Mouse (Mus musculus): ENCODE measurements at regions not wholly inside any gene's neighbourhood (a gene's known extent, or its start where the extent isn't known, plus 50 kb on each side); places are given as distances from the start of the nearest gene placed in this dataset.

GRCm38 (mm10) chr1:57477725-57478124, 70.8 kb upstream of the Tyw5 start:
- Histone ChIP-seq H3K4me1 (ENCODE audit: control insufficient read depth in 1 of 2, insufficient read depth in 2 of 2) (peaks cover 0 to 15% of the 10 kb centered on the region in 2 experiments; a peak in 2 of 4 replicates), H3K9ac (ENCODE audit: insufficient read depth, low read depth) (no peak overlapping the region), H3K27ac (ENCODE audit: insufficient read depth, low read depth) (no peak overlapping the region), H3K27me3 (replicated peaks) (no peaks in the 10 kb centered on the region), H3K79me2 (replicated peaks; ENCODE audit: control insufficient read depth, extremely low read depth, insufficient read depth, poor library complexity, severe bottlenecking) (no peaks in the 10 kb centered on the region), H3K4me2 (ENCODE audit: insufficient read depth, low read depth, poor library complexity, severe bottlenecking) (peak overlapping the region; percentile 50; the same call in 1 of the 2 replicates), H3K4me3 (replicated peaks in 1 of 3; ENCODE audit: low read depth in 2 of 3, low read length in 2 of 3, poor library complexity in 1 of 3) (peak overlapping the region in 1 of 3 experiments; percentile 19), H3K36me3 (replicated peaks in 1 of 2; ENCODE audit: control insufficient read depth in 1 of 2, insufficient read depth in 1 of 2, low read length in 1 of 2) (no peaks in the 10 kb centered on the region), H3K9me3 (replicated peaks; ENCODE audit: low read length) (no peaks in the 10 kb centered on the region)
- no peak for TF ChIP-seq USF1 (IDR thresholded peaks at IDR 0.05; ENCODE audit: low read depth, low read length)
- no peak for TF ChIP-seq ZKSCAN1 (IDR thresholded peaks at IDR 0.05; ENCODE audit: borderline replicate concordance, low read depth, low read length)
- TF ChIP-seq E2F4 (IDR thresholded peaks at IDR 0.05; ENCODE audit: insufficient replicate concordance, low read depth, low read length): no peak
- TF ChIP-seq RCOR1 (conservative IDR thresholded peaks at IDR 0.05; ENCODE audit: low read depth, low read length): no peak
- no peak for TF ChIP-seq KAT2A (IDR thresholded peaks at IDR 0.05; ENCODE audit: insufficient replicate concordance, low read length)
- no peak for TF ChIP-seq GABPA (IDR thresholded peaks at IDR 0.05; ENCODE audit: insufficient replicate concordance, low read depth, low read length)
- TF ChIP-seq CHD2 (IDR thresholded peaks at IDR 0.05; ENCODE audit: low read length): no peak
- no peak for TF ChIP-seq ETS1 (conservative IDR thresholded peaks at IDR 0.05; ENCODE audit: low read depth, low read length)
- no peak for TF ChIP-seq JUND (conservative IDR thresholded peaks at IDR 0.05; ENCODE audit: low read depth, low read length)
- TF ChIP-seq CHD1 (IDR thresholded peaks at IDR 0.05; ENCODE audit: low read depth, low read length): no peak
- no peak for TF ChIP-seq POLR2A (IDR thresholded peaks at IDR 0.05; ENCODE audit: low read depth, low read length)
- TF ChIP-seq CTCF (conservative IDR thresholded peaks at IDR 0.05 in 1 of 2, IDR thresholded peaks at IDR 0.05 in 1 of 2; ENCODE audit: low read depth in 2 of 2, low read length in 2 of 2): no peak
- no peak for TF ChIP-seq MYC (IDR thresholded peaks at IDR 0.05; ENCODE audit: low read depth, low read length)
- no peak for TF ChIP-seq HCFC1 (IDR thresholded peaks at IDR 0.05; ENCODE audit: low read depth, low read length)
- TF ChIP-seq TBP (conservative IDR thresholded peaks at IDR 0.05; ENCODE audit: low read depth, low read length): no peak
- TF ChIP-seq RAD21 (IDR thresholded peaks at IDR 0.05; ENCODE audit: low read depth, low read length): no peak
- no peak for TF ChIP-seq SIN3A (IDR thresholded peaks at IDR 0.05; ENCODE audit: low read length)
- dilution Hi-C loops (cut with MboI; ENCODE audit: extremely low pct_ligation_motif_present, extremely low pct_unique_long_range_greater_than_20kb, low sequenced_read_pairs) (no loop called here), in situ Hi-C loops (cut with MboI; ENCODE audit: low pct_ligation_motif_present, low pct_unique_long_range_greater_than_20kb, low sequenced_read_pairs) (no loop called here)
- peak; percentile 16 for DNase-seq (ENCODE audit: extremely low read depth)

GRCm38 (mm10) chr1:57478151-57478550, 71.2 kb upstream of the Tyw5 start:
- dilution Hi-C loops (cut with MboI; ENCODE audit: extremely low pct_ligation_motif_present, extremely low pct_unique_long_range_greater_than_20kb, low sequenced_read_pairs): no loop called here
- no peaks in the 10 kb centered on the region for H3K9me3 ChIP-seq (replicated peaks; ENCODE audit: low read length)

More at GRCm38 (mm10) chr1:57478151-57478550, 71.2 kb upstream of the Tyw5 start:
- in situ Hi-C loops (cut with MboI; ENCODE audit: low pct_ligation_motif_present, low pct_unique_long_range_greater_than_20kb, low sequenced_read_pairs): no loop called here
- no peak overlapping the region for H3K27ac ChIP-seq (ENCODE audit: insufficient read depth, low read depth)
- H3K79me2 ChIP-seq (replicated peaks; ENCODE audit: control insufficient read depth, extremely low read depth, insufficient read depth, poor library complexity, severe bottlenecking): no peaks in the 10 kb centered on the region
- H3K36me3 ChIP-seq (replicated peaks in 1 of 2; ENCODE audit: control insufficient read depth in 1 of 2, insufficient read depth in 1 of 2, low read length in 1 of 2): no peaks in the 10 kb centered on the region
- peak overlapping the region; percentile 50 for H3K4me2 ChIP-seq (ENCODE audit: insufficient read depth, low read depth, poor library complexity, severe bottlenecking)
- H3K4me1 ChIP-seq (ENCODE audit: control insufficient read depth in 1 of 2, insufficient read depth in 2 of 2): peaks cover 0 to 12% of the 10 kb centered on the region in 2 experiments; a peak in 2 of 4 replicates
- no peak overlapping the region for H3K9ac ChIP-seq (ENCODE audit: insufficient read depth, low read depth)
- no peak for DNase-seq (ENCODE audit: extremely low read depth)
- no peak for TF ChIP-seq IRF4 (IDR thresholded peaks at IDR 0.05; ENCODE audit: low read depth, low read length)
- TF ChIP-seq RAD21 (IDR thresholded peaks at IDR 0.05; ENCODE audit: low read depth, low read length): no peak
- TF ChIP-seq SIN3A (IDR thresholded peaks at IDR 0.05; ENCODE audit: low read length): no peak
- TF ChIP-seq USF1 (IDR thresholded peaks at IDR 0.05; ENCODE audit: low read depth, low read length): no peak
- no peaks in the 10 kb centered on the region for H3K27me3 ChIP-seq (replicated peaks)
- peak overlapping the region in 1 of 3 experiments; percentile 19 for H3K4me3 ChIP-seq (replicated peaks in 1 of 3; ENCODE audit: low read depth in 2 of 3, low read length in 2 of 3, poor library complexity in 1 of 3)

Measured in CH12.LX (cell line).